Comparison of ENCODE assay signal across 36 mouse cellular contexts in the genomic region with DNA sequence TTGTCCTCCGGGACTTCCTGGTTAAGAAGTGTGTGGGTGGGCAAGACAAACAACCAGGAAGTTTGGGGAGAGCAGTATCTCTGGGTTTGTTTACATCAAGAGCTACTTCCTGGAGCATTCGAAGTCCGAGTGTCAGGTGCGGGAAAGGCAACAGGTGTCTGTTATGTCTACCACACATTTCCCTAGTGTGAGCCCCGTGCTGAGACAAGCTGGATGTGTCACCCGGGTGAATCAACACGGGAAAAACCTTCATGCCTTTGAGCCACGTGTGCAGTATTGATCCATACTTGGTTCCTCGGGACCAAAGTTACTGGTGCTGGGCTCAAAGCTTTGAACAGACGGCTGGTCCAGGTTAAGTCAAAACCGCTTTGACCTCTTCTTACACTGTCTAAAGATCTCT. TPM values are rescaled to one million over a fixed set of nuclear protein-coding genes. Genes with fewer than 3 reads are reported as not detected.
DNase-seq lines count a peak whose midpoint lies in the region; ATAC-seq and TF ChIP-seq lines count a peak whose summit lies in the region.
"Had no signal": no experiment of that assay in that cellular context is flagged by ENCODE, and none has a peak within 500 bp of the region (broad histone marks: within the 10 kb centered on the region; RNA-seq: fewer than 3 reads in every experiment).

No protein-coding gene starts in this region.

- no peak overlapping the region for H3K27ac ChIP-seq in kidney, embryonic 15.5 days
- no peak overlapping the region for H3K27ac ChIP-seq in kidney, adult 2 months (ENCODE audit: insufficient read depth, low read depth, low read length)
- H3K27ac ChIP-seq in liver, embryonic 11.5 days (ENCODE audit: low read depth, low read length), result no peak overlapping the region
- no peak overlapping the region for H3K27ac ChIP-seq in liver, postnatal 0 days (ENCODE audit: low read depth)
- H3K27ac ChIP-seq: embryonic facial prominence, embryonic 15.5 days; forebrain, embryonic 12.5 days; heart, adult 2 months; hindbrain, embryonic 14.5 days; limb, embryonic 12.5 days; macrophage; midbrain, embryonic 13.5 days had no signal

- no peak overlapping the region for H3K4me3 ChIP-seq in kidney, embryonic 15.5 days (replicated peaks)
- H3K4me3 ChIP-seq in kidney, adult 2 months (ENCODE audit: insufficient read depth, low read depth, low read length), result no peak overlapping the region
- H3K4me3 ChIP-seq in liver, embryonic 11.5 days (ENCODE audit: low read depth, low read length), result no peak overlapping the region
- H3K4me3 ChIP-seq in liver, postnatal 0 days (ENCODE audit: low read depth, low read length), result no peak overlapping the region
- H3K4me3 ChIP-seq: embryonic facial prominence, embryonic 15.5 days; forebrain, embryonic 12.5 days; heart, adult 2 months; heart, embryonic 12.5 days; limb, embryonic 12.5 days; midbrain, embryonic 13.5 days had no signal

- no peak for ATAC-seq in kidney, embryonic 15.5 days (replicated peaks; ENCODE audit: low FRiP score)
- no peak; the same call in 1 of the 2 replicates for ATAC-seq in liver, embryonic 11.5 days (replicated peaks; ENCODE audit: low FRiP score)
- ATAC-seq in liver, postnatal 0 days, result peak; percentile 70
- ATAC-seq: inflammation-experienced regulatory T-cells, adult 6 months; lung, postnatal 0 days; midbrain, embryonic 13.5 days had no signal

- H3K9ac ChIP-seq in kidney, embryonic 15.5 days, result no peak overlapping the region
- no peak overlapping the region for H3K9ac ChIP-seq in liver, embryonic 11.5 days (ENCODE audit: low read depth, low read length)
- H3K9ac ChIP-seq in liver, postnatal 0 days (replicated peaks), result no peak overlapping the region
- H3K9ac ChIP-seq: embryonic facial prominence, embryonic 15.5 days; forebrain, embryonic 12.5 days; heart, embryonic 12.5 days; hindbrain, embryonic 14.5 days; limb, embryonic 12.5 days; midbrain, embryonic 13.5 days had no signal

- 53% methylated on average over 11 of the region's 11 CpGs for WGBS in kidney, embryonic 15.5 days
- 56% methylated on average over 11 of the region's 11 CpGs for WGBS in kidney, adult 2 months
- WGBS in liver, embryonic 11.5 days, result 36% methylated on average over 11 of the region's 11 CpGs
- 26% methylated on average over 11 of the region's 11 CpGs for WGBS in liver, postnatal 0 days (ENCODE audit: insufficient replicate concordance)

- H3K4me1 ChIP-seq in kidney, embryonic 15.5 days, result peaks cover 8% of the 10 kb centered on the region; the same call in 1 of the 2 replicates
- no peaks in the 10 kb centered on the region for H3K4me1 ChIP-seq in kidney, adult 2 months (ENCODE audit: control insufficient read depth, insufficient read depth, low read length)
- peaks cover 3% of the 10 kb centered on the region; the same call in 1 of the 2 replicates for H3K4me1 ChIP-seq in liver, embryonic 11.5 days (replicated peaks; ENCODE audit: control insufficient read depth, insufficient read depth, low read length)
- peaks cover 6% of the 10 kb centered on the region for H3K4me1 ChIP-seq in liver, postnatal 0 days (ENCODE audit: insufficient read depth)
- H3K4me1 ChIP-seq: embryonic facial prominence, embryonic 15.5 days; forebrain, embryonic 12.5 days; limb, embryonic 12.5 days; midbrain, embryonic 13.5 days had no signal

- H3K36me3 ChIP-seq in kidney, embryonic 15.5 days, result no peaks in the 10 kb centered on the region
- H3K36me3 ChIP-seq in kidney, adult 2 months (ENCODE audit: control insufficient read depth, insufficient read depth, low read length), result no peaks in the 10 kb centered on the region
- H3K36me3 ChIP-seq in liver, embryonic 11.5 days (ENCODE audit: control insufficient read depth, insufficient read depth, low read length), result no peaks in the 10 kb centered on the region
- no peaks in the 10 kb centered on the region for H3K36me3 ChIP-seq in liver, postnatal 0 days (replicated peaks; ENCODE audit: insufficient read depth, low read length)
- H3K36me3 ChIP-seq: embryonic facial prominence, embryonic 15.5 days; forebrain, embryonic 12.5 days; heart, embryonic 12.5 days; limb, embryonic 12.5 days; midbrain, embryonic 13.5 days had no signal

- no peak for TF ChIP-seq CTCF in kidney, adult 2 months (conservative IDR thresholded peaks at IDR 0.05; ENCODE audit: insufficient read depth, insufficient read length, low read depth, low read length)
- TF ChIP-seq CTCF in liver, postnatal 0 days (IDR thresholded peaks at IDR 0.05; ENCODE audit: low read depth), result no peak

- intact Hi-C loops in gastrocnemius, postnatal 14 days (cut with DNase I; ENCODE audit: low total_unique reads), result no loop called here

- H3K9me3 ChIP-seq in kidney, embryonic 15.5 days (replicated peaks), result no peaks in the 10 kb centered on the region
- H3K9me3 ChIP-seq in liver, embryonic 11.5 days (ENCODE audit: control insufficient read depth, low read length), result no peaks in the 10 kb centered on the region
- no peaks in the 10 kb centered on the region for H3K9me3 ChIP-seq in liver, postnatal 0 days (ENCODE audit: low read length)
- H3K9me3 ChIP-seq: embryonic facial prominence, embryonic 15.5 days; forebrain, embryonic 12.5 days; limb, embryonic 12.5 days; midbrain, embryonic 13.5 days had no signal

- H3K4me2 ChIP-seq in kidney, embryonic 15.5 days, result peak overlapping the region; percentile 3; the same call in 1 of the 2 replicates
- H3K4me2 ChIP-seq in liver, embryonic 11.5 days, result peak overlapping the region; percentile 22; the same call in 1 of the 2 replicates
- peak overlapping the region; percentile 24; the same call in 1 of the 2 replicates for H3K4me2 ChIP-seq in liver, postnatal 0 days (ENCODE audit: low read depth, low read length)
- H3K4me2 ChIP-seq: embryonic facial prominence, embryonic 15.5 days; forebrain, embryonic 12.5 days; heart, embryonic 12.5 days; hindbrain, embryonic 14.5 days; limb, embryonic 12.5 days; midbrain, embryonic 13.5 days had no signal

- H3K27me3 ChIP-seq in kidney, embryonic 15.5 days, result no peaks in the 10 kb centered on the region
- H3K27me3 ChIP-seq in kidney, adult 2 months (replicated peaks; ENCODE audit: control insufficient read depth, insufficient read depth, low read length), result no peaks in the 10 kb centered on the region
- H3K27me3 ChIP-seq in liver, embryonic 11.5 days (replicated peaks; ENCODE audit: control insufficient read depth, insufficient read depth, low read length), result no peaks in the 10 kb centered on the region
- no peaks in the 10 kb centered on the region for H3K27me3 ChIP-seq in liver, postnatal 0 days (ENCODE audit: insufficient read depth, low read length)
- H3K27me3 ChIP-seq: embryonic facial prominence, embryonic 15.5 days; forebrain, embryonic 12.5 days; heart, embryonic 12.5 days; midbrain, embryonic 13.5 days had no signal

- no peak for TF ChIP-seq POLR2A in kidney, adult 2 months (IDR thresholded peaks at IDR 0.05; ENCODE audit: low read depth, low read length)

- no peak for TF ChIP-seq EP300 in liver, postnatal 0 days (IDR thresholded peaks at IDR 0.05; ENCODE audit: low read depth)

- no peak for DNase-seq in kidney, adult 2 months
- no peak for DNase-seq in liver, embryonic 11.5 days (ENCODE audit: low spot score)
- peak; percentile 23 for DNase-seq in liver, postnatal 0 days
- no peak for DNase-seq in spleen, postnatal 4 days (ENCODE audit: low spot score in 2 of 2)
- DNase-seq in gastrocnemius, postnatal 14 days, result no peak
- DNase-seq in heart, postnatal 4 days, result no peak
- DNase-seq in Muller cell, postnatal 12 days (ENCODE audit: inconsistent ontology term), result no peak
- DNase-seq: adrenal gland, postnatal 36 days; cerebellum, adult 18-20 months; cerebellum, postnatal 10 days; gastrocnemius, postnatal 36 days; heart, adult 2 months; kidney, adult 9 months; kidney, postnatal 14 days; layer of hippocampus, adult 9-11 months; lung, adult 18-20 months; retina, postnatal 1 day; right cerebral cortex, postnatal 14 days; thymus, adult 2 months; thymus, postnatal 36 days had no signal

RNA-seq across cellular contexts. Expression of a gene that starts 20.6 kb away (rescaled TPM):
- 1.9 TPM in 2 replicates for polyA plus RNA-seq in kidney, embryonic 15.5 days (2015; fragmentation: Nextera tagmentation; extraction: Ambion mirVana)
- polyA plus RNA-seq in kidney, adult 2 months (2012; rRNA removed), result 3.1 and 3.4 TPM in 2 replicates
- 2.0 and 2.1 TPM in 2 replicates for polyA plus RNA-seq in liver, embryonic 11.5 days (2014; fragmentation: Nextera tagmentation; extraction: Ambion mirVana)
- 0.60 and 0.62 TPM in 2 replicates for polyA plus RNA-seq in liver, postnatal 0 days (2015; fragmentation: Nextera tagmentation; extraction: Ambion mirVana)
- total RNA-seq in gastrocnemius, postnatal 14 days (2021), result 1 to 10 TPM; 4.1 to 4.6 TPM
- 1 to 10 TPM; 7.4 TPM for total RNA-seq in heart, postnatal 4 days (2021)

RNA-seq across cellular contexts. Expression of a gene that starts 41.7 kb away (rescaled TPM):
- 0.33 and 0.36 TPM in 2 replicates for polyA plus RNA-seq in kidney, embryonic 15.5 days (2015; fragmentation: Nextera tagmentation; extraction: Ambion mirVana)
- 2.6 and 3.0 TPM in 2 replicates for polyA plus RNA-seq in kidney, adult 2 months (2012; rRNA removed)
- polyA plus RNA-seq in liver, embryonic 11.5 days (2014; fragmentation: Nextera tagmentation; extraction: Ambion mirVana), result 11.3 and 11.9 TPM in 2 replicates
- polyA plus RNA-seq in liver, postnatal 0 days (2015; fragmentation: Nextera tagmentation; extraction: Ambion mirVana), result 6.6 and 8.1 TPM in 2 replicates
- under 1 TPM in 1 of 2 experiments, not detected in 1; 0.13 TPM for total RNA-seq in gastrocnemius, postnatal 14 days (2021)
- total RNA-seq in heart, postnatal 4 days (2021), result not detected
- total RNA-seq: heart, adult 2 months; left cerebral cortex, adult 18-20 months; left cerebral cortex, postnatal 25 days had no signal
- polyA plus RNA-seq: heart, postnatal 0 days; inflammation-experienced regulatory T-cells, adult 6 months; lung, postnatal 0 days; macrophage had no signal

RNA-seq across cellular contexts. Expression of a gene that starts 55.1 kb away (rescaled TPM):
- 0.05 and 0.10 TPM in 2 replicates for polyA plus RNA-seq in kidney, embryonic 15.5 days (2015; fragmentation: Nextera tagmentation; extraction: Ambion mirVana)
- 0.04 and 0.08 TPM in 2 replicates for polyA plus RNA-seq in kidney, adult 2 months (2012; rRNA removed)
- polyA plus RNA-seq in liver, embryonic 11.5 days (2014; fragmentation: Nextera tagmentation; extraction: Ambion mirVana), result 0.03 and 0.16 TPM in 2 replicates
- 0.06 TPM in 1 of 2 replicates, not detected in the other for polyA plus RNA-seq in liver, postnatal 0 days (2015; fragmentation: Nextera tagmentation; extraction: Ambion mirVana)
- total RNA-seq in gastrocnemius, postnatal 14 days (2021), result under 1 TPM; 0.04 to 0.09 TPM
- under 1 TPM; 0.02 to 0.05 TPM for total RNA-seq in heart, postnatal 4 days (2021)
- total RNA-seq: common myeloid progenitor, adult 5-6 weeks; heart, adult 2 months; hematopoietic stem cell, adult 5-6 weeks; megakaryocyte-erythroid progenitor cell, adult 5-6 weeks had no signal
- polyA plus RNA-seq: forebrain, embryonic 12.5 days; heart, adult 2 months; limb, embryonic 12.5 days; lung, postnatal 0 days; midbrain, embryonic 13.5 days had no signal
